ENCODE assay signal across 13 mouse cellular contexts in genomic region chr13:75544728-75545127, GRCm38 (mm10).
"Had no signal": no experiment of that assay in that cellular context is flagged by ENCODE, and none has a peak within 500 bp of the region (broad histone marks: within the 10 kb centered on the region; RNA-seq: fewer than 3 reads in every experiment).

No protein-coding gene starts in this region.

- H3K9me3 ChIP-seq: intestine, embryonic 15.5 days; limb, embryonic 13.5 days; midbrain, embryonic 15.5 days; neural tube, embryonic 12.5 days had no signal

- H3K9ac ChIP-seq: intestine, embryonic 15.5 days; limb, embryonic 13.5 days; lung, embryonic 14.5 days; midbrain, embryonic 15.5 days; neural tube, embryonic 12.5 days had no signal

- H3K36me3 ChIP-seq: intestine, embryonic 15.5 days; limb, embryonic 13.5 days; midbrain, embryonic 15.5 days; neural tube, embryonic 12.5 days had no signal

- H3K4me1 ChIP-seq: intestine, embryonic 15.5 days; limb, embryonic 13.5 days; midbrain, embryonic 15.5 days; neural tube, embryonic 12.5 days had no signal

- H3K4me3 ChIP-seq: intestine, embryonic 15.5 days; limb, embryonic 13.5 days; midbrain, embryonic 15.5 days; neural tube, embryonic 12.5 days had no signal

- ATAC-seq: intestine, embryonic 15.5 days; midbrain, embryonic 15.5 days had no signal

- H3K27me3 ChIP-seq: intestine, embryonic 15.5 days; limb, embryonic 13.5 days; midbrain, embryonic 15.5 days; neural tube, embryonic 12.5 days had no signal

- H3K27ac ChIP-seq: intestine, embryonic 15.5 days; limb, embryonic 13.5 days; midbrain, embryonic 15.5 days; neural tube, embryonic 12.5 days; stomach, postnatal 0 days had no signal

- DNase-seq: layer of hippocampus, postnatal 36 days; left cerebral cortex, postnatal 4 days; lung, embryonic 14.5 days; lung, postnatal 10 days; lung, postnatal 4 days; thymus, postnatal 4 days had no signal

- H3K4me2 ChIP-seq: intestine, embryonic 15.5 days; limb, embryonic 13.5 days; liver, embryonic 11.5 days; lung, embryonic 14.5 days; midbrain, embryonic 11.5 days; midbrain, embryonic 15.5 days; neural tube, embryonic 12.5 days had no signal
